Mouse (Mus musculus): ENCODE measurements around the gene Pde4c. TPM values are rescaled to one million over a fixed set of nuclear protein-coding genes. Genes with fewer than 3 reads are reported as not detected.

Pde4c gene
- polyA plus RNA-seq, 1 experiment from 2014 or later, result 0.42 TPM

- Histone ChIP-seq H3K4me3 (ENCODE audit: low read depth, low read length) (no peak overlapping the region), H3K36me3 (ENCODE audit: control insufficient read depth, insufficient read depth, low read length) (no peaks in the 10 kb centered on the region), H3K4me2 (ENCODE audit: low read length) (no peak overlapping the region), H3K9ac (ENCODE audit: low read length) (no peak overlapping the region), H3K4me1 (replicated peaks; ENCODE audit: control insufficient read depth, insufficient read depth, low read length) (peaks cover 6% of the 10 kb centered on the region; the same call in 1 of the 2 replicates), H3K9me3 (ENCODE audit: control insufficient read depth, low read length) (no peaks in the 10 kb centered on the region), H3K27ac (ENCODE audit: low read depth) (no peak overlapping the region), H3K27me3 (replicated peaks; ENCODE audit: control insufficient read depth, insufficient read depth, low read length) (peaks cover 52% of the 10 kb centered on the region)
- WGBS, result 27% methylated on average over 11 of the region's 11 CpGs
- DNase-seq (ENCODE audit: low spot score) (peak; percentile 68), ATAC-seq (replicated peaks; ENCODE audit: low FRiP score, low TSS enrichment, low read depth) (no peak)
Observed at GRCm38 (mm10) chr8:70742176-70742575, 18.7 kb downstream of the Pde4c start.

DNA sequence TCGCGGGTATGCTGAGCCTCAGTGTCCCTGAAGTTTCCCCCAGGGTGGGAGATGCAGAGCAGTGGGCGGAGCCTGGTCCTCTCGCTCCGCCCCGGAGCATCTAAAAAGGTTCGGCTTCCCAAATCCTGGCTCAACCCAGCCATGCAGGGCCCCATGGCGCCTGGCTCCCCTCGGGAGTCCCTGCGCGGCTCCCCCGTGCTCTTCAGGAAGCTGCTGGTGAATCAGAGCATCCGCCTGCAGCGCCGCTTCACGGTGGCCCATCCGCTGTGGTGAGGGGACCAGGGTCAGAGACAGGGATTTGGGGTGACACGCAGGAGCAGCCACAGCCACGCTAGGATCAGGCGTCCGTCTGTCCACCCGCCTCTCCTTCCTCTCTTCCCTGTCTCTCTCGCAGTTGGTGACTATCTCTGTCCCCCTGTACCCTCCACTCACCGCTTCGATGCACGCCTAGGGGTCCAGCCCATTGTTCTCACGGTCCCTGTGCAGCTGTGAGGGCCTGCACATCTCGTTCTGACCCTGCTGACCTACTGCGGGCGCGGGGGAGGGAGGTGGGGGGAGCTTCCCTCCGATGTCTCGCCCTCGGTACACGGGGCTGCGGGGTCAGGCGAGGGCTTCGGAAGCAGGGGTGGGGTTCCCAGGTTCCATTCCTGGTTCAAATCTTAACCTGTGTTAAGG, 19.6 kb downstream of the Pde4c start:
- Histone ChIP-seq H3K27me3 (replicated peaks; ENCODE audit: control insufficient read depth, insufficient read depth, low read length) (peaks cover 54% of the 10 kb centered on the region), H3K4me3 (ENCODE audit: low read depth, low read length) (no peak overlapping the region), H3K9ac (ENCODE audit: low read length) (no peak overlapping the region), H3K4me1 (replicated peaks; ENCODE audit: control insufficient read depth, insufficient read depth, low read length) (peaks cover 6% of the 10 kb centered on the region; the same call in 1 of the 2 replicates), H3K9me3 (ENCODE audit: control insufficient read depth, low read length) (no peaks in the 10 kb centered on the region), H3K4me2 (ENCODE audit: low read length) (peak overlapping the region; percentile 57), H3K36me3 (ENCODE audit: control insufficient read depth, insufficient read depth, low read length) (no peaks in the 10 kb centered on the region), H3K27ac (ENCODE audit: low read depth) (no peak overlapping the region)
- 6% methylated on average over 38 of the region's 38 CpGs for WGBS
- peak; percentile 60 for DNase-seq (ENCODE audit: low spot score)
- no peak for ATAC-seq (replicated peaks; ENCODE audit: low FRiP score, low TSS enrichment, low read depth)

- H3K4me1 ChIP-seq (replicated peaks; ENCODE audit: control insufficient read depth, insufficient read depth, low read length), result peaks cover 6% of the 10 kb centered on the region; the same call in 1 of the 2 replicates
- WGBS, result 5% methylated on average over 48 of the region's 48 CpGs
Observed at GRCm38 (mm10) chr8:70743656-70744590, 20.4 kb downstream of the Pde4c start.

GRCm38 (mm10) chr8:70744806-70745205, 21.3 kb downstream of the Pde4c start:
- WGBS, result 56% methylated on average over 11 of the region's 11 CpGs
- Histone ChIP-seq H3K36me3 (ENCODE audit: control insufficient read depth, insufficient read depth, low read length) (no peaks in the 10 kb centered on the region), H3K4me2 (ENCODE audit: low read length) (no peak overlapping the region), H3K9me3 (ENCODE audit: control insufficient read depth, low read length) (no peaks in the 10 kb centered on the region), H3K4me1 (replicated peaks; ENCODE audit: control insufficient read depth, insufficient read depth, low read length) (peaks cover 6% of the 10 kb centered on the region; the same call in 1 of the 2 replicates), H3K9ac (ENCODE audit: low read length) (no peak overlapping the region), H3K4me3 (ENCODE audit: low read depth, low read length) (no peak overlapping the region), H3K27me3 (replicated peaks; ENCODE audit: control insufficient read depth, insufficient read depth, low read length) (peaks cover 54% of the 10 kb centered on the region), H3K27ac (ENCODE audit: low read depth) (no peak overlapping the region)
- DNase-seq (ENCODE audit: low spot score) (peak; percentile 49), ATAC-seq (replicated peaks; ENCODE audit: low FRiP score, low TSS enrichment, low read depth) (no peak)

More at GRCm38 (mm10) chr8:70743656-70744590, 20.4 kb downstream of the Pde4c start:
- ATAC-seq (replicated peaks; ENCODE audit: low FRiP score, low TSS enrichment, low read depth) (0 out of 2 replicates have a peak, but pooled peaks have one; percentile 29), DNase-seq (ENCODE audit: low spot score) (peak; percentile 69)
- H3K27me3 ChIP-seq (replicated peaks; ENCODE audit: control insufficient read depth, insufficient read depth, low read length), result peaks cover 54% of the 10 kb centered on the region
- H3K9me3 ChIP-seq (ENCODE audit: control insufficient read depth, low read length), result no peaks in the 10 kb centered on the region
- no peaks in the 10 kb centered on the region for H3K36me3 ChIP-seq (ENCODE audit: control insufficient read depth, insufficient read depth, low read length)
- no peak overlapping the region for H3K27ac ChIP-seq (ENCODE audit: low read depth)
- peak overlapping the region; percentile 57 for H3K4me2 ChIP-seq (ENCODE audit: low read length)
- 0 out of 2 replicates have a peak overlapping the region, but pooled peaks have one; percentile 21 for H3K9ac ChIP-seq (ENCODE audit: low read length)
- H3K4me3 ChIP-seq (ENCODE audit: low read depth, low read length), result peak overlapping the region; percentile 34

GRCm38 (mm10) chr8:70745691-70746220, 22.2 kb downstream of the Pde4c start:
- no peaks in the 10 kb centered on the region for H3K36me3 ChIP-seq (ENCODE audit: control insufficient read depth, insufficient read depth, low read length)
- DNase-seq (ENCODE audit: low spot score), result peak; percentile 53
- 59% methylated on average over 19 of the region's 19 CpGs for WGBS
- H3K4me1 ChIP-seq (replicated peaks; ENCODE audit: control insufficient read depth, insufficient read depth, low read length), result peaks cover 6% of the 10 kb centered on the region; the same call in 1 of the 2 replicates
- H3K9ac ChIP-seq (ENCODE audit: low read length), result no peak overlapping the region
- ATAC-seq (replicated peaks; ENCODE audit: low FRiP score, low TSS enrichment, low read depth), result no peak
- no peak overlapping the region for H3K27ac ChIP-seq (ENCODE audit: low read depth)
- H3K9me3 ChIP-seq (ENCODE audit: control insufficient read depth, low read length), result no peaks in the 10 kb centered on the region
- H3K4me2 ChIP-seq (ENCODE audit: low read length), result no peak overlapping the region
- peaks cover 51% of the 10 kb centered on the region for H3K27me3 ChIP-seq (replicated peaks; ENCODE audit: control insufficient read depth, insufficient read depth, low read length)
- no peak overlapping the region for H3K4me3 ChIP-seq (ENCODE audit: low read depth, low read length)

GRCm38 (mm10) chr8:70746676-70747075, 23.2 kb downstream of the Pde4c start:
- peaks cover 6% of the 10 kb centered on the region; the same call in 1 of the 2 replicates for H3K4me1 ChIP-seq (replicated peaks; ENCODE audit: control insufficient read depth, insufficient read depth, low read length)
- H3K4me2 ChIP-seq (ENCODE audit: low read length), result no peak overlapping the region
- ATAC-seq (replicated peaks; ENCODE audit: low FRiP score, low TSS enrichment, low read depth) (no peak), DNase-seq (ENCODE audit: low spot score) (peak; percentile 50)
- no peaks in the 10 kb centered on the region for H3K36me3 ChIP-seq (ENCODE audit: control insufficient read depth, insufficient read depth, low read length)
- H3K4me3 ChIP-seq (ENCODE audit: low read depth, low read length), result no peak overlapping the region
- WGBS, result 59% methylated on average over 9 of the region's 9 CpGs
- no peak overlapping the region for H3K27ac ChIP-seq (ENCODE audit: low read depth)
- peaks cover 45% of the 10 kb centered on the region for H3K27me3 ChIP-seq (replicated peaks; ENCODE audit: control insufficient read depth, insufficient read depth, low read length)
- H3K9me3 ChIP-seq (ENCODE audit: control insufficient read depth, low read length), result no peaks in the 10 kb centered on the region
- H3K9ac ChIP-seq (ENCODE audit: low read length), result no peak overlapping the region

DNA sequence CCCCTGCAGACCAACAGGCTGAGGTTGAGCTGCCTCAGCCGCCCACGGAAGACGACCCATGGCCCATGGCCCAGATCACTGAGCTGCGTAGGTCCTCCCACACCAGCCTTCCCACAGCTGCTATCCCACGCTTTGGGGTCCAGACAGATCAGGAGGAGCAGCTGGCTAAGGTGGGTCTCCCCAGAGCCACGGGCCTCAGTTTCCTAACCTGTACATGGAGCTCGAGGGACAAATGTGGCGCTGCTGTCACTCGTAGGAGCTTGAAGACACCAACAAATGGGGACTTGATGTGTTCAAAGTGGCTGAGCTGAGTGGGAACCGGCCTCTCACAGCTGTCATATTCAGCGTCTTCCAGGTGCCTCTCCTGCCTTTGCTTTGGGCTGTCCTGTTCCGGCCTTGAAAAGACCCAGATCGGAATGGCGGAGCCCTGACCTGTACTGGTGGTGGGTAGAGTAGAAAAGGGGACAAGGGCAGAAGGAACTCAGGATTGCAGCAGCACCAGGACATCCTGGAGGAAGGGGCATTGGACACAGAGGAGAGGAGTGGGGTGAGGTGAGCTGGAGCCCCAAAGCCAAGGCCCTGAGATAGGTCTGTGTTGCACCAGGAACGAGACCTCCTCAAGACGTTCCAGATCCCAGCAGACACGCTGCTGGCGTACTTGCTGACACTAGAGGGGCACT, 23.8 kb downstream of the Pde4c start:
- no peak overlapping the region for H3K4me3 ChIP-seq (ENCODE audit: low read depth, low read length)
- no peak overlapping the region for H3K27ac ChIP-seq (ENCODE audit: low read depth)
- H3K9ac ChIP-seq (ENCODE audit: low read length), result no peak overlapping the region
- H3K4me2 ChIP-seq (ENCODE audit: low read length), result no peak overlapping the region
- no peaks in the 10 kb centered on the region for H3K9me3 ChIP-seq (ENCODE audit: control insufficient read depth, low read length)
- ATAC-seq (replicated peaks; ENCODE audit: low FRiP score, low TSS enrichment, low read depth), result no peak
- peaks cover 42% of the 10 kb centered on the region for H3K27me3 ChIP-seq (replicated peaks; ENCODE audit: control insufficient read depth, insufficient read depth, low read length)
- peaks cover 6% of the 10 kb centered on the region for H3K4me1 ChIP-seq (replicated peaks; ENCODE audit: control insufficient read depth, insufficient read depth, low read length)
- DNase-seq (ENCODE audit: low spot score), result no peak
- H3K36me3 ChIP-seq (ENCODE audit: control insufficient read depth, insufficient read depth, low read length), result no peaks in the 10 kb centered on the region
- WGBS, result 86% methylated on average over 18 of the region's 18 CpGs

Data from intestine, embryonic 14.5 days (tissue).